Mouse (Mus musculus) midbrain, embryonic 16.5 days (tissue): ENCODE measurements around the gene Spaca9. TPM values are rescaled to one million over a fixed set of nuclear protein-coding genes. Genes with fewer than 3 reads are reported as not detected.

Experiments
- ATAC-seq: fragments of 200-750 bp; cut with Nextera tagmentation; 2 replicates; pipeline ENCODE4 v1.8.0; 2017; ENCODE audit warnings: moderate TSS enrichment
- H3K27ac ChIP-seq: fragments of 300-500 bp; sonication (generic); 2 replicates; pipeline ENCODE4 v1.5.1; 2014; ENCODE audit warnings: mild to moderate bottlenecking, low read length, mixed read lengths
- H3K27me3 ChIP-seq: fragments of 300-500 bp; sonication (generic); 2 replicates; pipeline ENCODE4 v1.6.1; 2014; ENCODE audit warnings: low read depth, low read length, mixed read lengths; ENCODE audit not compliant: control insufficient read depth, insufficient read depth
- H3K36me3 ChIP-seq: fragments of 300-500 bp; sonication (generic); 2 replicates; pipeline ENCODE4 v1.6.1; 2014; ENCODE audit warnings: mild to moderate bottlenecking, low read length, moderate library complexity, mixed read lengths; ENCODE audit not compliant: control insufficient read depth, insufficient read depth
- H3K4me1 ChIP-seq: fragments of 300-500 bp; sonication (generic); 2 replicates; pipeline ENCODE4 v1.6.1; 2014; ENCODE audit warnings: mild to moderate bottlenecking, low read length, mixed read lengths; ENCODE audit not compliant: control insufficient read depth, insufficient read depth
- H3K4me2 ChIP-seq: fragments of 300-500 bp; sonication (generic); 2 replicates; pipeline ENCODE4 v1.6.1; 2014; ENCODE audit warnings: mild to moderate bottlenecking, low read length, mixed read lengths
- H3K4me3 ChIP-seq: fragments of 300-500 bp; sonication (generic); 2 replicates; pipeline ENCODE4 v1.5.1; 2014; ENCODE audit warnings: low read depth, mild to moderate bottlenecking, low read length, moderate library complexity, mixed read lengths
- H3K9ac ChIP-seq: fragments of 300-500 bp; sonication (generic); 2 replicates; pipeline ENCODE4 v1.6.1; 2014; ENCODE audit warnings: low read depth, low read length, mixed read lengths
- H3K9me3 ChIP-seq: fragments of 300-500 bp; sonication (generic); replicated peaks from 2 replicates; pipeline ENCODE4 v1.6.1; 2014; ENCODE audit warnings: mild to moderate bottlenecking, low read length, mixed read lengths; ENCODE audit not compliant: control insufficient read depth, poor library complexity, severe bottlenecking
- WGBS: fragments of 180-500 bp; shearing (Covaris S2); extraction: QIAGEN DNeasy Blood & Tissue Kit; methylation state at CpG from one replicate; pipeline ENCODE4 v1.1.7; 2014; 5-methylcytosine and 5-hydroxymethylcytosine counted together
- polyA plus RNA-seq: library from polyadenylated mRNA; unstranded; fragments of >200 nt; fragmentation: Nextera tagmentation; extraction: Ambion mirVana; gene quantifications from 2 replicates; pipeline ENCODE4 v1.2.1, GENCODE M21; 2015

Spaca9 gene
- polyA plus RNA-seq, 1 experiment from 2014 or later = 2.8 TPM

DNA sequence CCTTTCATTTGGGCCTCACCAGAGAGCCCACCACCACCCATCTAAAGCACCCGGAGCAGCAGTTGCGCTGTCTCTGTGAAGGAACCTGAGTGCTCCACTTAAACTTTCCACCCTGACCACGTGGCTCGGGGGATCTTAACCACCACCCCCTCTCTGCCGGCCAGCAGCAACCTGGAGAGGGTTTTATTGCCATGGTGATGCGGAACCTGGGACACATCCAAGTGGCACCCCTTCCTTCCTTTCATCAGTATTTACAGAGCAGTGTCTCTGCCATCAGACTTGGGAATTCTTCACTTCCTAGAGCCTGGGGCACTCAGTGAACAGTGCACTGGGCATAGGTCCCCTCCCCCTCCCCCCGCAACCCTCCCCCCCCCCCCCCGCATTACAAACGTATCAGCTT is 24.4 kb upstream of the Spaca9 start:
- Histone ChIP-seq H3K27ac (no peak overlapping the region), H3K4me3 (no peak overlapping the region), H3K9me3 (no peaks in the 10 kb centered on the region), H3K4me2 (no peak overlapping the region), H3K36me3 (no peaks in the 10 kb centered on the region), H3K9ac (no peak overlapping the region), H3K4me1 (peaks cover 11% of the 10 kb centered on the region), H3K27me3 (no peaks in the 10 kb centered on the region)
- WGBS = 58% methylated on average over 9 of the region's 9 CpGs
- no peak for ATAC-seq

GRCm38 (mm10) chr2:28722419-28722818 is 22.9 kb upstream of the Spaca9 start:
- no peak for ATAC-seq
- Histone ChIP-seq H3K4me1 (peaks cover 4% of the 10 kb centered on the region), H3K9me3 (no peaks in the 10 kb centered on the region), H3K27me3 (no peaks in the 10 kb centered on the region), H3K4me3 (no peak overlapping the region), H3K4me2 (no peak overlapping the region), H3K27ac (no peak overlapping the region), H3K36me3 (no peaks in the 10 kb centered on the region), H3K9ac (no peak overlapping the region)
- WGBS = 92% methylated on average over 8 of the region's 8 CpGs

- Histone ChIP-seq H3K27me3 (no peaks in the 10 kb centered on the region), H3K4me3 (no peak overlapping the region), H3K9me3 (no peaks in the 10 kb centered on the region), H3K36me3 (no peaks in the 10 kb centered on the region), H3K9ac (no peak overlapping the region), H3K4me1 (no peaks in the 10 kb centered on the region), H3K27ac (no peak overlapping the region), H3K4me2 (no peak overlapping the region)
- ATAC-seq = no peak
- WGBS = 80% methylated on average over 8 of the region's 8 CpGs
Measured at GRCm38 (mm10) chr2:28713036-28713435, 13.5 kb upstream of the Spaca9 start.

GRCm38 (mm10) chr2:28706787-28707186 is 7.3 kb upstream of the Spaca9 start:
- Histone ChIP-seq H3K4me3 (no peak overlapping the region), H3K9me3 (no peaks in the 10 kb centered on the region), H3K27ac (peak overlapping the region; percentile 50), H3K4me2 (no peak overlapping the region), H3K36me3 (no peaks in the 10 kb centered on the region), H3K9ac (no peak overlapping the region), H3K27me3 (no peaks in the 10 kb centered on the region), H3K4me1 (peaks cover 6% of the 10 kb centered on the region; the same call in 1 of the 2 replicates)
- WGBS = 61% methylated on average over 6 of the region's 6 CpGs
- ATAC-seq = no peak

GRCm38 (mm10) chr2:28706106-28706636 is 6.6 kb upstream of the Spaca9 start:
- ATAC-seq = 0 out of 2 replicates have a peak, but pooled peaks have one; percentile 17
- H3K4me3 ChIP-seq = no peak overlapping the region
- H3K27ac ChIP-seq = 0 out of 2 replicates have a peak overlapping the region, but pooled peaks have one; percentile 23
- H3K36me3 ChIP-seq = no peaks in the 10 kb centered on the region
- H3K4me1 ChIP-seq = peaks cover 6% of the 10 kb centered on the region; the same call in 1 of the 2 replicates
- no peak overlapping the region for H3K9ac ChIP-seq
- H3K27me3 ChIP-seq = no peaks in the 10 kb centered on the region
- H3K4me2 ChIP-seq = no peak overlapping the region
- 60% methylated on average over 8 of the region's 8 CpGs for WGBS
- no peaks in the 10 kb centered on the region for H3K9me3 ChIP-seq

DNA sequence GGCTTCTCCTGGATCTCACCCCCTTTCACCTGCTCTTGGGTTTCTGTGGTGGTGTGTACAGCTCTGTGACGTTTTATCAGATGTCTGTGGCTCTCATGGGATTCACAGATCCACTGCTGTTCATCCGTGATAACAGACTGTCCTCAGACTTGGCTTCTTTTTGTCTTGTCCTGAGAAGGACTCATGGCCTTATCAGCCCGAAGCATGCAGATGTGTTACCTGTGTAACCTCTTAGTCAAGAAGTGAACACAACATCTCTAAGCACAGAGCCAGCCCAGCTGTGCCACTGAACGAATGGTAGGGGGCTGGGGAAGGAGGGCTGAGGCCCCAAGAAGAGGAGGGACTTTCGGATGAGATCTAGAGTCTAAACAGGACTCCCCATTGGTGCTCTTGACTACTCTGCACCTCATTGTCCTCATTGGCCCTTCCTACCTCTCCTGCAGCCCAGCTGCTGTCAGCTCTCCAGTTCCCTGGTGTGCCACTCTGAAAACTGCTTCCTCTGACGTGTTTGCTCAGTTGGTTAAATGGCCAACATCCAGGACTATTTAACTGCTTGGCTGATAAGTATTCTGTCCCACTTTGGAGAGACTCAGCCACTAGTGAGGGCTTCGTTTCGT is 2.2 kb upstream of the Spaca9 start:
- H3K27me3 ChIP-seq = no peaks in the 10 kb centered on the region
- no peak for ATAC-seq
- H3K36me3 ChIP-seq = no peaks in the 10 kb centered on the region
- WGBS = 70% methylated on average over 8 of the region's 8 CpGs
- H3K4me2 ChIP-seq = no peak overlapping the region
- no peak overlapping the region for H3K4me3 ChIP-seq
- H3K27ac ChIP-seq = no peak overlapping the region
- H3K4me1 ChIP-seq = peaks cover 15% of the 10 kb centered on the region
- no peak overlapping the region for H3K9ac ChIP-seq
- H3K9me3 ChIP-seq = no peaks in the 10 kb centered on the region

DNA sequence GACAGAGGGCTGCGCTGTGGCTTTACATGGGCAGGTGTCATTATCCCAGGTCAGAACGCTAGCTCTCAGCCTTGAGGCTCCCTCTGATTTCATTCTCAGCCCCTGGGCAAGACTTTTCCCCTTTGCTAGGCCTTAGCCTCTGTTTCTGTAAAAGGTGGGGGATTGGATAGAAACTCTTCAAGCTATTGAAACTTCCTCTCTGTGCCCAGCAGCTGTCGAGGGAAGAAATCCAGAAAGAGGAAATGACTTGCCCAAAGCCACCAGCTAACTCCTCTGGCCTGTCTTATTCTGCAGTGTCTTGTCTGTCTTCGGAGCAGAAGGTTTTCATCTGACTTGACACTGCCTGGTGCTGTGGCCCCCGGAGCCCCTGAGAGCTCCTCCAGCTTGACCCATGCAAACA is 961 bp downstream of the Spaca9 start:
- 67% methylated on average over 5 of the region's 5 CpGs for WGBS
- H3K9ac ChIP-seq = no peak overlapping the region
- no peak overlapping the region for H3K4me3 ChIP-seq
- no peak overlapping the region for H3K27ac ChIP-seq
- H3K27me3 ChIP-seq = no peaks in the 10 kb centered on the region
- no peaks in the 10 kb centered on the region for H3K9me3 ChIP-seq
- H3K4me1 ChIP-seq = peaks cover 12% of the 10 kb centered on the region
- no peak for ATAC-seq
- H3K4me2 ChIP-seq = no peak overlapping the region
- no peaks in the 10 kb centered on the region for H3K36me3 ChIP-seq

DNA sequence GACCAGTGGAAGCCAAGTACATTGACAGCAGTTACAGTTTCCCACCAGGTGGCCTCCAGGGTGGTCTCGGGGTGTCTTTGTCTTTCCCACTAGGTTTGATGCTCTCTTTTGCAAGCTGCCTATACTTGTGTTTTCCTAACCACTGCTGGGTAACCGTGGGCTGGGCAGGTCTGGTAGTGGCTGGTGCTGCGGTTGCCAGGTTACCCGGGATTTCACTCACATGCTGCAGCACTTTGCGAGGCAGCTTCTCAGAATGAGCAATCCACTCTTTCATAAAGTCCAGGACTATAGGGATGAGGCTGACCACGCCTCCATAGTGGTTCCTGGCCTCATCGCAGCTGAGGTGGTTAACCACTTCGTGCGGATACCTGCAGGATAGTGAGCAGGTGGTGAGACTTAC is 6.8 kb downstream of the Spaca9 start:
- Histone ChIP-seq H3K4me3 (no peak overlapping the region), H3K9ac (no peak overlapping the region), H3K9me3 (no peaks in the 10 kb centered on the region), H3K27me3 (no peaks in the 10 kb centered on the region), H3K27ac (no peak overlapping the region), H3K4me2 (no peak overlapping the region), H3K36me3 (no peaks in the 10 kb centered on the region), H3K4me1 (no peaks in the 10 kb centered on the region)
- 71% methylated on average over 9 of the region's 9 CpGs for WGBS
- no peak for ATAC-seq

DNA sequence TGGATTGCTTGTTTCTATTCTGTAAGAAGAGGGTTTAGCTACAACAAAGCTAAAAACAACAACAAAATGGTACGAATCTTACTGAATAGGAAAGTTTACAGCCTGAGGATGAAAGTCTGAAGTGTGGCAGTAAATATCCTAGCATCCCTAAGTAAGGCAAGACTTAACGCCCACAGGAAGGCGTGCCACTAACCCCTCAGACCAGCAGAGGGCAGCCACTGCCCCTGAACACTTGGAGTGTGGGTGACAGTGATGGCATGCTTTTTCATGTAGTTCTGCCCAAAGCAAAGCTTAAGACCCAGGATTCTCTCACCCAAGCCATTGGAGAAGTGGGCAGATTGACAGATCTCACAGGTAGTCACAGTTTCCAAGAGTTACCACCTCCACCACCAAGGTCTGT is 11.1 kb downstream of the Spaca9 start:
- H3K36me3 ChIP-seq = peaks cover 17% of the 10 kb centered on the region
- H3K4me1 ChIP-seq = no peaks in the 10 kb centered on the region
- H3K9ac ChIP-seq = no peak overlapping the region
- no peaks in the 10 kb centered on the region for H3K9me3 ChIP-seq
- no peak for ATAC-seq
- H3K27ac ChIP-seq = no peak overlapping the region
- WGBS = 36% methylated on average over 3 of the region's 3 CpGs
- no peak overlapping the region for H3K4me3 ChIP-seq
- no peaks in the 10 kb centered on the region for H3K27me3 ChIP-seq
- H3K4me2 ChIP-seq = no peak overlapping the region
